Mouse (Mus musculus) bone marrow macrophage, adult 2 months (primary cell): ENCODE data around the gene AI464131.

ENCODE experiments used
- CTCF ChIP-seq: IDR thresholded peaks from 2 replicates; pipeline ENCODE4 v1.5.1; 2012; ENCODE audit warnings: low read depth, mild to moderate bottlenecking, low read length, moderate library complexity
- POLR2A ChIP-seq: IDR thresholded peaks from 2 replicates; pipeline ENCODE4 v1.6.1; 2012; ENCODE audit warnings: mild to moderate bottlenecking, low read depth, low read length, borderline replicate concordance

- TF ChIP-seq CTCF (no peak), POLR2A (no peak)
These were observed 23.4 kb downstream of the AI464131 start for GRCm38 (mm10) chr4:41479456-41479804.
